Mouse (Mus musculus) kidney, adult 2 months (tissue): Measurements from ENCODE around the gene Stac.

Experiments used
- CTCF ChIP-seq: fragments of 200-500 bp; conservative IDR thresholded peaks from 2 replicates; pipeline ENCODE4 v1.5.1; 2011; ENCODE audit warnings: low read depth, mild to moderate bottlenecking, control low read depth, low read length, moderate library complexity, mixed read lengths; ENCODE audit not compliant: insufficient read depth, insufficient read length
- POLR2A ChIP-seq: fragments of 200-500 bp; IDR thresholded peaks from one replicate; pipeline ENCODE4 v1.6.1; 2011; ENCODE audit warnings: low read depth, low read length, control low read depth

GRCm38 (mm10) chr9:111542663-111543062, 147.5 kb downstream of the Stac start:
- TF ChIP-seq CTCF (no peak), POLR2A (no peak)
